Mouse (Mus musculus) forebrain, embryonic 11.5 days (tissue): ENCODE data around the gene Zfp260. TPM values are rescaled to one million over a fixed set of nuclear protein-coding genes. Genes with fewer than 3 reads are reported as not detected.
"Not testable (repeated sequence)": the region's sequence is repeated elsewhere in the genome, so short reads cannot be mapped to it uniquely, and the experiment has no call there.

ENCODE experiments used
- ATAC-seq: fragments of 200-750 bp; cut with Nextera tagmentation; replicated peaks from 2 replicates; pipeline ENCODE4 v1.8.0; 2017; ENCODE audit warnings: moderate TSS enrichment; ENCODE audit not compliant: low FRiP score
- DNase-seq: peaks from one replicate; pipeline ENCODE4 v3.0.0-alpha.2; 2017; ENCODE audit warnings: low spot score
- H3K27ac ChIP-seq: fragments of 300-500 bp; sonication (generic); 2 replicates; pipeline ENCODE4 v1.5.1; 2014; ENCODE audit warnings: low read depth, low read length
- H3K27me3 ChIP-seq: fragments of 300-500 bp; sonication (generic); 2 replicates; pipeline ENCODE4 v1.6.1; 2014; ENCODE audit warnings: mild to moderate bottlenecking, low read length, mixed read lengths; ENCODE audit not compliant: control insufficient read depth, insufficient read depth
- H3K36me3 ChIP-seq: fragments of 300-500 bp; sonication (generic); 2 replicates; pipeline ENCODE4 v1.6.1; 2014; ENCODE audit warnings: mild to moderate bottlenecking, low read length, moderate library complexity, mixed read lengths; ENCODE audit not compliant: control insufficient read depth, insufficient read depth
- H3K4me1 ChIP-seq: fragments of 300-500 bp; sonication (generic); replicated peaks from 2 replicates; pipeline ENCODE4 v1.6.1; 2014; ENCODE audit warnings: low read length, mixed read lengths; ENCODE audit not compliant: control insufficient read depth, insufficient read depth
- H3K4me2 ChIP-seq: fragments of 300-500 bp; sonication (generic); 2 replicates; pipeline ENCODE4 v1.6.1; 2014; ENCODE audit warnings: low read depth, mild to moderate bottlenecking, low read length, moderate library complexity, mixed read lengths; ENCODE audit not compliant: severe bottlenecking
- H3K4me3 ChIP-seq: fragments of 300-500 bp; sonication (generic); 2 replicates; pipeline ENCODE4 v1.5.1; 2014; ENCODE audit warnings: low read depth, low read length
- H3K9ac ChIP-seq: fragments of 300-500 bp; sonication (generic); 2 replicates; pipeline ENCODE4 v1.6.1; 2014; ENCODE audit warnings: low read length
- H3K9me3 ChIP-seq: fragments of 300-500 bp; sonication (generic); 2 replicates; pipeline ENCODE4 v1.6.1; 2016; ENCODE audit warnings: low read length, mixed read lengths; ENCODE audit not compliant: control insufficient read depth
- WGBS: fragments of 180-500 bp; shearing (Covaris S2); extraction: QIAGEN DNeasy Blood & Tissue Kit; methylation state at CpG from one replicate; pipeline ENCODE4 v1.1.7; 2014; 5-methylcytosine and 5-hydroxymethylcytosine counted together
- polyA plus RNA-seq: library from polyadenylated mRNA; unstranded; fragments of >200 nt; fragmentation: Nextera tagmentation; extraction: Ambion mirVana; gene quantifications from 2 replicates; pipeline ENCODE4 v1.2.1, GENCODE M21; 2014

The Zfp260 gene
- polyA plus RNA-seq, 1 experiment from 2014 or later = 124 TPM

GRCm38 (mm10) chr7:30116076-30116475 is 21.5 kb downstream of the Zfp260 start:
- no peak for ATAC-seq
- Histone ChIP-seq H3K9me3 (no peaks in the 10 kb centered on the region; the same call in 1 of the 2 replicates), H3K4me2 (no peak overlapping the region), H3K4me1 (no peaks in the 10 kb centered on the region), H3K27me3 (no peaks in the 10 kb centered on the region), H3K36me3 (no peaks in the 10 kb centered on the region), H3K27ac (no peak overlapping the region), H3K9ac (no peak overlapping the region), H3K4me3 (no peak overlapping the region)
- 96% methylated on average over 5 of the region's 5 CpGs for WGBS
- DNase-seq = no peak

- ATAC-seq, H3K9me3 ChIP-seq, H3K27me3 ChIP-seq, H3K9ac ChIP-seq, H3K36me3 ChIP-seq, H3K4me3 ChIP-seq, H3K4me2 ChIP-seq, DNase-seq, H3K27ac ChIP-seq, H3K4me1 ChIP-seq: not testable (repeated sequence)
- WGBS = 89% methylated on average over 12 of the region's 12 CpGs
These were observed 23.4 kb downstream of the Zfp260 start for GRCm38 (mm10) chr7:30117935-30118334.

- Histone ChIP-seq H3K27me3 (no peaks in the 10 kb centered on the region), H3K4me3 (peak within 1 kb of the TSS; percentile 66), H3K4me2 (peak within 1 kb of the TSS; percentile 65), H3K27ac (peak within 1 kb of the TSS; percentile 60; the same call in 1 of the 2 replicates), H3K9ac (peak within 1 kb of the TSS; percentile 83), H3K4me1 (peaks cover 2% of the 10 kb centered on the region; the same call in 1 of the 2 replicates), H3K9me3 (no peaks in the 10 kb centered on the region), H3K36me3 (no peaks in the 10 kb centered on the region; the same call in 1 of the 2 replicates)
- under 1% methylated on average over 61 of the region's 61 CpGs for WGBS
- peak; percentile 96 for ATAC-seq
- DNase-seq = peak; percentile 96
These were observed 27.0 kb downstream of the Zfp260 start, which contains the start of gene Zfp382 for GRCm38 (mm10) chr7:30121308-30122187. TSS of gene Zfp382 (plus strand) at chr7:30121942.

GRCm38 (mm10) chr7:30122188-30122530 is 27.6 kb downstream of the Zfp260 start:
- Histone ChIP-seq H3K9me3 (no peaks in the 10 kb centered on the region), H3K36me3 (no peaks in the 10 kb centered on the region; the same call in 1 of the 2 replicates), H3K9ac (peak overlapping the region; percentile 83), H3K27ac (no peak overlapping the region), H3K4me1 (peaks cover 2% of the 10 kb centered on the region; the same call in 1 of the 2 replicates), H3K4me2 (peak overlapping the region; percentile 65), H3K27me3 (no peaks in the 10 kb centered on the region), H3K4me3 (peak overlapping the region; percentile 66)
- DNase-seq (no peak), ATAC-seq (no peak; the same call in 1 of the 2 replicates)
- WGBS = 10% methylated on average over 15 of the region's 15 CpGs

GRCm38 (mm10) chr7:30129900-30130299 is 35.3 kb downstream of the Zfp260 start:
- no peak overlapping the region for H3K4me3 ChIP-seq
- H3K9ac ChIP-seq = no peak overlapping the region
- H3K9me3 ChIP-seq = no peaks in the 10 kb centered on the region; the same call in 1 of the 2 replicates
- H3K4me1 ChIP-seq = no peaks in the 10 kb centered on the region
- H3K27ac ChIP-seq = no peak overlapping the region
- WGBS = 96% methylated on average over 8 of the region's 8 CpGs
- H3K36me3 ChIP-seq = peaks cover 19% of the 10 kb centered on the region
- H3K27me3 ChIP-seq = no peaks in the 10 kb centered on the region
- ATAC-seq (no peak), DNase-seq (no peak)
- H3K4me2 ChIP-seq = no peak overlapping the region

- no peak overlapping the region for H3K4me3 ChIP-seq
- no peak overlapping the region for H3K9ac ChIP-seq
- DNase-seq = no peak
- WGBS = 96% methylated on average over 4 of the region's 4 CpGs
- H3K36me3 ChIP-seq = peaks cover 19% of the 10 kb centered on the region
- no peaks in the 10 kb centered on the region for H3K4me1 ChIP-seq
- H3K4me2 ChIP-seq = no peak overlapping the region
- H3K27me3 ChIP-seq = no peaks in the 10 kb centered on the region
- ATAC-seq = no peak
- H3K9me3 ChIP-seq = no peaks in the 10 kb centered on the region; the same call in 1 of the 2 replicates
- H3K27ac ChIP-seq = no peak overlapping the region
These were observed 37.8 kb downstream of the Zfp260 start for GRCm38 (mm10) chr7:30132396-30132795.

- Histone ChIP-seq H3K27me3 (no peaks in the 10 kb centered on the region), H3K9me3 (no peaks in the 10 kb centered on the region; the same call in 1 of the 2 replicates), H3K4me1 (no peaks in the 10 kb centered on the region), H3K27ac (no peak overlapping the region), H3K4me2 (no peak overlapping the region), H3K9ac (no peak overlapping the region), H3K36me3 (peaks cover 17% of the 10 kb centered on the region), H3K4me3 (no peak overlapping the region)
- DNase-seq (no peak), ATAC-seq (no peak)
- 87% methylated on average over 10 of the region's 10 CpGs for WGBS
These were observed 42.2 kb downstream of the Zfp260 start for GRCm38 (mm10) chr7:30136826-30137225.

GRCm38 (mm10) chr7:30143170-30143554 is 48.6 kb downstream of the Zfp260 start:
- Histone ChIP-seq H3K27ac (no peak overlapping the region), H3K4me3 (peak overlapping the region; percentile 52), H3K9ac (peak overlapping the region; percentile 64), H3K9me3 (peaks cover 2% of the 10 kb centered on the region; the same call in 1 of the 2 replicates), H3K27me3 (no peaks in the 10 kb centered on the region), H3K4me1 (no peaks in the 10 kb centered on the region), H3K36me3 (peaks cover under 1% of the 10 kb centered on the region; the same call in 1 of the 2 replicates), H3K4me2 (peak overlapping the region; percentile 67)
- 23% methylated on average over 8 of the region's 8 CpGs for whole genome bisulfite sequencing
- ATAC-seq (peak; percentile 33), DNase-seq (peak; percentile 43)
